Mouse (Mus musculus): Measurements from ENCODE around the gene Olfr482. TPM values are rescaled to one million over a fixed set of nuclear protein-coding genes. Genes with fewer than 3 reads are reported as not detected.

The Olfr482 gene
- polyA plus RNA-seq (2021) = 9.6 TPM

- ChIA-PET CTCF (no interaction called here), POLR2A (no interaction called here)
- no peak for TF ChIP-seq CTCF (IDR thresholded peaks at IDR 0.05)
- no peaks in the 10 kb centered on the region for H3K27me3 ChIP-seq
- ATAC-seq (no peak), DNase-seq (ENCODE audit: low read depth, low spot score) (no peak)
- in situ Hi-C loops (cut with MboI; ENCODE audit: low pct_unique_long_range_greater_than_20kb) = no loop called here
Observed at GRCm38 (mm10) chr7:108097486-108097885, at the start of gene Olfr482. Olfr482 (minus strand) TSS chr7:108097586.

GRCm38 (mm10) chr7:108127349-108127748 is 30.0 kb upstream of the Olfr482 start, which contains the start of gene Olfr484:
Olfr484 (minus strand) TSS chr7:108127449.
- POLR2A ChIA-PET = no interaction called here
- CTCF ChIA-PET = no interaction called here
- no peak for TF ChIP-seq CTCF (IDR thresholded peaks at IDR 0.05)
- DNase-seq (ENCODE audit: low read depth, low spot score) (no peak), ATAC-seq (no peak)
- in situ Hi-C loops (cut with MboI; ENCODE audit: low pct_unique_long_range_greater_than_20kb) = no loop called here
- H3K27me3 ChIP-seq = no peaks in the 10 kb centered on the region

- in situ Hi-C loops (cut with MboI; ENCODE audit: low pct_unique_long_range_greater_than_20kb) = no loop called here
- POLR2A ChIA-PET = no interaction called here
- TF ChIP-seq CTCF (IDR thresholded peaks at IDR 0.05) = no peak
Observed at GRCm38 (mm10) chr7:108121416-108121815, 24.0 kb upstream of the Olfr482 start.

GRCm38 (mm10) chr7:108120681-108121080 is 23.3 kb upstream of the Olfr482 start:
- no peaks in the 10 kb centered on the region for H3K27me3 ChIP-seq
- ChIA-PET POLR2A (no interaction called here), CTCF (no interaction called here)
- in situ Hi-C loops (cut with MboI; ENCODE audit: low pct_unique_long_range_greater_than_20kb) = no loop called here
- no peak for DNase-seq (ENCODE audit: low read depth, low spot score)
- ATAC-seq = no peak
- no peak for TF ChIP-seq CTCF (IDR thresholded peaks at IDR 0.05)

More at GRCm38 (mm10) chr7:108121416-108121815, 24.0 kb upstream of the Olfr482 start:
- DNase-seq (ENCODE audit: low read depth, low spot score) (no peak), ATAC-seq (no peak)
- CTCF ChIA-PET = no interaction called here
- H3K27me3 ChIP-seq = no peaks in the 10 kb centered on the region

- ATAC-seq (no peak), DNase-seq (ENCODE audit: low read depth, low spot score) (no peak)
- in situ Hi-C loops (cut with MboI; ENCODE audit: low pct_unique_long_range_greater_than_20kb) = no loop called here
- POLR2A ChIA-PET = no interaction called here
- H3K27me3 ChIP-seq = no peaks in the 10 kb centered on the region
- CTCF ChIA-PET = no interaction called here
- no peak for TF ChIP-seq CTCF (IDR thresholded peaks at IDR 0.05)
Observed at GRCm38 (mm10) chr7:108100549-108100948, 3.2 kb upstream of the Olfr482 start, which contains the start of gene Olfr483. Olfr483 (plus strand) TSS chr7:108100849.

- CTCF ChIA-PET = no interaction called here
- no peak for TF ChIP-seq CTCF (IDR thresholded peaks at IDR 0.05)
- no peak for DNase-seq (ENCODE audit: low read depth, low spot score)
Observed at GRCm38 (mm10) chr7:108079555-108079954, 17.8 kb downstream of the Olfr482 start, which contains the start of gene Olfr481. Olfr481 (plus strand) TSS chr7:108079855.

GRCm38 (mm10) chr7:108067246-108067645 is 30.1 kb downstream of the Olfr482 start, which contains the start of gene Olfr480:
Olfr480 (minus strand) TSS chr7:108067346.
- in situ Hi-C loops (cut with MboI; ENCODE audit: low pct_unique_long_range_greater_than_20kb) = no loop called here
- DNase-seq (ENCODE audit: low read depth, low spot score) (no peak), ATAC-seq (no peak)
- ChIA-PET CTCF (no interaction called here), POLR2A (no interaction called here)
- no peaks in the 10 kb centered on the region for H3K27me3 ChIP-seq
- no peak for TF ChIP-seq CTCF (IDR thresholded peaks at IDR 0.05)

More at GRCm38 (mm10) chr7:108079555-108079954, 17.8 kb downstream of the Olfr482 start, which contains the start of gene Olfr481:
- H3K27me3 ChIP-seq = no peaks in the 10 kb centered on the region
- ATAC-seq = no peak
- in situ Hi-C loops (cut with MboI; ENCODE audit: low pct_unique_long_range_greater_than_20kb) = no loop called here
- POLR2A ChIA-PET = no interaction called here

- in situ Hi-C loops (cut with MboI; ENCODE audit: low pct_unique_long_range_greater_than_20kb) = no loop called here
- no peaks in the 10 kb centered on the region for H3K27me3 ChIP-seq
- POLR2A ChIA-PET = no interaction called here
- CTCF ChIA-PET = no interaction called here
- DNase-seq (ENCODE audit: low read depth, low spot score) (no peak), ATAC-seq (no peak)
- TF ChIP-seq CTCF (IDR thresholded peaks at IDR 0.05) = no peak
Observed at GRCm38 (mm10) chr7:108050393-108050792, 47.0 kb downstream of the Olfr482 start, which contains the start of gene Olfr479. Olfr479 (plus strand) TSS chr7:108050693.

Other genes starting within 250 kb of the Olfr482 start
- 0.01 TPM for gene Olfr472, start 199.7 kb downstream of the Olfr482 start, polyA plus RNA-seq (2021)
- not detected for gene Olfr473, start 167.1 kb downstream of the Olfr482 start, polyA plus RNA-seq (2021)
- not detected for gene Olfr474, start 142.9 kb downstream of the Olfr482 start, polyA plus RNA-seq (2021)
- not detected for gene Olfr476, start 132.8 kb downstream of the Olfr482 start, polyA plus RNA-seq (2021)
- gene Olfr477, start 110.9 kb downstream of the Olfr482 start, polyA plus RNA-seq (2021) = 0.01 TPM
- gene Olfr478, start 63.6 kb downstream of the Olfr482 start, polyA plus RNA-seq (2021) = not detected
- gene Olfr479, start 46.9 kb downstream of the Olfr482 start, polyA plus RNA-seq (2021) = not detected
- not detected for gene Olfr480, start 30.2 kb downstream of the Olfr482 start, polyA plus RNA-seq (2021)
- not detected for gene Olfr481, start 17.7 kb downstream of the Olfr482 start, polyA plus RNA-seq (2021)
- not detected for gene Olfr483, start 3.3 kb upstream of the Olfr482 start, polyA plus RNA-seq (2021)
- not detected for gene Olfr484, start 29.9 kb upstream of the Olfr482 start, polyA plus RNA-seq (2021)
- gene Olfr485, start 62.3 kb upstream of the Olfr482 start, polyA plus RNA-seq (2021) = not detected
- gene Olfr486, start 75.2 kb upstream of the Olfr482 start, polyA plus RNA-seq (2021) = not detected
- not detected for gene Olfr487, start 117.0 kb upstream of the Olfr482 start, polyA plus RNA-seq (2021)
- not detected for gene Olfr488, start 160.8 kb upstream of the Olfr482 start, polyA plus RNA-seq (2021)
- gene Olfr490, start 191.3 kb upstream of the Olfr482 start, polyA plus RNA-seq (2021) = not detected
- not detected for gene Olfr491, start 215.9 kb upstream of the Olfr482 start, polyA plus RNA-seq (2021)
- not detected for gene Olfr492, start 226.1 kb upstream of the Olfr482 start, polyA plus RNA-seq (2021)
- not detected for gene Olfr493, start 249.4 kb upstream of the Olfr482 start, polyA plus RNA-seq (2021)